In the genomic region with DNA sequence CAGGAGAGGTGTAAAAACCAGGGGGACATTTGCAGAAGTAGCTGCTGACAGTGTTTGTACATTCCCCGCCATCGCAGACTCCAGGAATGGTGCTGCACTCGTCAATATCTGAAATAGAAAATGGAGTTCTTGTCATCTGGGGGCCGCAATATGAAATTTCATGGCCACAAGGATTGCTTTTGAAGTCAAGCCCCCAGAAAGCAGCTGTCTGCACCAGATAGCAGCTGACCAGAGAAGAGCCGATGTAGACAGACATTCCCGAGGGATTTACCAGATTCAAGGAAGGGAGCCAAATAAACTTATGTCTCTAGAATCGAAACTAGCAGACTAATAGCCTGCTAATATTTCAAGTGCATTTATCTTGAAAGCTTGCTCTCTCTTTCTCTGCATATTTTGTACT, we compare ENCODE assay signal across 20 mouse cellular contexts.
DNase-seq lines count a peak whose midpoint lies in the region; ATAC-seq and TF ChIP-seq lines count a peak whose summit lies in the region.
"Had no signal": no experiment of that assay in that cellular context is flagged by ENCODE, and none has a peak within 500 bp of the region (broad histone marks: within the 10 kb centered on the region; RNA-seq: fewer than 3 reads in every experiment).

No protein-coding gene starts in this region.

- H3K27me3 ChIP-seq in limb, embryonic 14.5 days (ENCODE audit: control insufficient read depth, insufficient read depth, low read length) = no peaks in the 10 kb centered on the region
- no peaks in the 10 kb centered on the region for H3K27me3 ChIP-seq in limb, embryonic 10.5 days (ENCODE audit: low read depth, poor library complexity, severe bottlenecking)
- H3K27me3 ChIP-seq in midbrain, postnatal 0 days (ENCODE audit: insufficient read depth, low read length) = no peaks in the 10 kb centered on the region
- H3K27me3 ChIP-seq in midbrain, embryonic 13.5 days = no peaks in the 10 kb centered on the region
- H3K27me3 ChIP-seq: CH12.LX; forebrain, embryonic 15.5 days; heart, embryonic 15.5 days had no signal

- H3K9me3 ChIP-seq in limb, embryonic 14.5 days (ENCODE audit: control insufficient read depth, low read length) = no peaks in the 10 kb centered on the region
- no peaks in the 10 kb centered on the region for H3K9me3 ChIP-seq in limb, embryonic 10.5 days (replicated peaks)
- no peaks in the 10 kb centered on the region for H3K9me3 ChIP-seq in midbrain, postnatal 0 days (ENCODE audit: low read length)
- H3K9me3 ChIP-seq in midbrain, embryonic 13.5 days = no peaks in the 10 kb centered on the region
- H3K9me3 ChIP-seq: forebrain, embryonic 15.5 days; heart, embryonic 15.5 days had no signal

- TF ChIP-seq CTCF in midbrain, postnatal 0 days (IDR thresholded peaks at IDR 0.05) = no peak
- no peak for TF ChIP-seq CTCF in layer of hippocampus, adult 2 months (conservative IDR thresholded peaks at IDR 0.05)

- 82% methylated on average over 7 of the region's 7 CpGs for WGBS in limb, embryonic 14.5 days
- 94% methylated on average over 7 of the region's 7 CpGs for WGBS in limb, embryonic 10.5 days
- 79% methylated on average over 7 of the region's 7 CpGs for WGBS in midbrain, postnatal 0 days
- 86% methylated on average over 7 of the region's 7 CpGs for WGBS in midbrain, embryonic 13.5 days

- H3K4me1 ChIP-seq in limb, embryonic 14.5 days (ENCODE audit: control insufficient read depth, insufficient read depth, low read length) = no peaks in the 10 kb centered on the region
- no peaks in the 10 kb centered on the region for H3K4me1 ChIP-seq in limb, embryonic 10.5 days
- H3K4me1 ChIP-seq in midbrain, postnatal 0 days (ENCODE audit: insufficient read depth, low read length) = no peaks in the 10 kb centered on the region
- 0 out of 2 replicates have a peak, but pooled peaks cover 3% of the 10 kb centered on the region for H3K4me1 ChIP-seq in midbrain, embryonic 13.5 days (replicated peaks)
- H3K4me1 ChIP-seq: forebrain, embryonic 15.5 days; heart, embryonic 15.5 days had no signal

- no peak for TF ChIP-seq POLR2A in limb, embryonic 14.5 days (IDR thresholded peaks at IDR 0.05; ENCODE audit: borderline replicate concordance, extremely low read depth, insufficient read depth, insufficient read length)

- no peak overlapping the region for H3K4me3 ChIP-seq in limb, embryonic 14.5 days (replicated peaks; ENCODE audit: low read length)
- no peak overlapping the region for H3K4me3 ChIP-seq in limb, embryonic 10.5 days
- H3K4me3 ChIP-seq in midbrain, postnatal 0 days (ENCODE audit: low read depth, low read length) = no peak overlapping the region
- no peak overlapping the region for H3K4me3 ChIP-seq in midbrain, embryonic 13.5 days (replicated peaks)
- no peak overlapping the region for H3K4me3 ChIP-seq in layer of hippocampus, adult 2 months
- H3K4me3 ChIP-seq: forebrain, embryonic 15.5 days; heart, adult 2 months; heart, embryonic 15.5 days had no signal

- no peak overlapping the region for H3K9ac ChIP-seq in limb, embryonic 14.5 days (ENCODE audit: low read depth, low read length, severe bottlenecking)
- no peak overlapping the region for H3K9ac ChIP-seq in midbrain, postnatal 0 days (replicated peaks; ENCODE audit: low read length, poor library complexity, severe bottlenecking)
- H3K9ac ChIP-seq in midbrain, embryonic 13.5 days (replicated peaks) = no peak overlapping the region
- H3K9ac ChIP-seq: forebrain, embryonic 15.5 days; heart, embryonic 15.5 days; hindbrain, embryonic 14.5 days had no signal

- peak; percentile 6 to 12 for DNase-seq in frontal cortex, adult 2 months (ENCODE audit: extremely low spot score in 1 of 2, low spot score in 1 of 2)
- DNase-seq in frontal cortex, postnatal 10 days (ENCODE audit: low spot score in 2 of 2) = no peak
- DNase-seq in limb, embryonic 14.5 days (ENCODE audit: low spot score) = peak; percentile 8
- DNase-seq in limb, embryonic 10.5 days (ENCODE audit: low spot score) = no peak
- DNase-seq in midbrain, postnatal 0 days (ENCODE audit: low spot score) = peak; percentile 7
- peak; percentile 29 for DNase-seq in brain, adult 2 months (ENCODE audit: low read depth, low spot score)
- DNase-seq in layer of hippocampus, adult 2 months (ENCODE audit: low spot score in 2 of 2) = no peak
- DNase-seq: adrenal gland, adult 2 months; adrenal gland, postnatal 25 days; cerebellum, adult 2 months; cerebellum, postnatal 10 days; gastrocnemius, postnatal 36 days; heart, adult 2 months; heart, postnatal 14 days had no signal

- peaks cover 31% of the 10 kb centered on the region for H3K36me3 ChIP-seq in limb, embryonic 14.5 days (ENCODE audit: control insufficient read depth, insufficient read depth, low read length)
- no peaks in the 10 kb centered on the region for H3K36me3 ChIP-seq in limb, embryonic 10.5 days
- no peaks in the 10 kb centered on the region for H3K36me3 ChIP-seq in midbrain, postnatal 0 days (ENCODE audit: insufficient read depth, low read length)
- H3K36me3 ChIP-seq in midbrain, embryonic 13.5 days = no peaks in the 10 kb centered on the region
- H3K36me3 ChIP-seq: forebrain, embryonic 15.5 days had no signal

- no peak for ATAC-seq in limb, embryonic 14.5 days (ENCODE audit: low FRiP score, low read depth)
- ATAC-seq in midbrain, postnatal 0 days (ENCODE audit: low FRiP score) = no peak
- no peak for ATAC-seq in midbrain, embryonic 13.5 days
- ATAC-seq: forebrain, embryonic 15.5 days had no signal

- H3K4me2 ChIP-seq in limb, embryonic 14.5 days (replicated peaks; ENCODE audit: low read depth, low read length, severe bottlenecking) = no peak overlapping the region
- no peak overlapping the region for H3K4me2 ChIP-seq in midbrain, postnatal 0 days (ENCODE audit: low read depth, low read length, poor library complexity, severe bottlenecking)
- no peak overlapping the region for H3K4me2 ChIP-seq in midbrain, embryonic 13.5 days (replicated peaks)
- H3K4me2 ChIP-seq: forebrain, embryonic 15.5 days; heart, embryonic 11.5 days; heart, embryonic 15.5 days; hindbrain, embryonic 14.5 days had no signal

- no peak overlapping the region for H3K27ac ChIP-seq in limb, embryonic 14.5 days (replicated peaks; ENCODE audit: low read depth, low read length)
- H3K27ac ChIP-seq in limb, embryonic 10.5 days = no peak overlapping the region
- no peak overlapping the region for H3K27ac ChIP-seq in midbrain, postnatal 0 days (ENCODE audit: low read depth, low read length)
- no peak overlapping the region for H3K27ac ChIP-seq in midbrain, embryonic 13.5 days
- H3K27ac ChIP-seq in layer of hippocampus, adult 2 months = no peak overlapping the region
- H3K27ac ChIP-seq: forebrain, embryonic 15.5 days; heart, adult 2 months; heart, embryonic 15.5 days; hindbrain, embryonic 14.5 days had no signal

Comparison
In these comparisons a context has a peak if more than half of its experiments do, and no peak if none do; other contexts are left out.
1. DNase-seq: peak in frontal cortex, adult 2 months (2 of 2), limb, embryonic 14.5 days (single experiment), midbrain, postnatal 0 days (single experiment) and brain, adult 2 months (single experiment); none in frontal cortex, postnatal 10 days (0 of 2), limb, embryonic 10.5 days (single experiment) and layer of hippocampus, adult 2 months (0 of 2).